Mouse (Mus musculus) CD4-positive, CD25-positive, alpha-beta regulatory T cell, adult 9 weeks (primary cell): ENCODE data around the gene Sit1. TPM values are rescaled to one million over a fixed set of nuclear protein-coding genes. Genes with fewer than 3 reads are reported as not detected.

Source experiments
- polyA plus RNA-seq: library from polyadenylated mRNA; unstranded; fragments of 100-300 nt; shearing (Covaris generic); gene quantifications from one replicate; pipeline ENCODE4 v1.2.1, GENCODE M21; 2017

The Sit1 gene
- polyA plus RNA-seq, result 209 TPM

DNA sequence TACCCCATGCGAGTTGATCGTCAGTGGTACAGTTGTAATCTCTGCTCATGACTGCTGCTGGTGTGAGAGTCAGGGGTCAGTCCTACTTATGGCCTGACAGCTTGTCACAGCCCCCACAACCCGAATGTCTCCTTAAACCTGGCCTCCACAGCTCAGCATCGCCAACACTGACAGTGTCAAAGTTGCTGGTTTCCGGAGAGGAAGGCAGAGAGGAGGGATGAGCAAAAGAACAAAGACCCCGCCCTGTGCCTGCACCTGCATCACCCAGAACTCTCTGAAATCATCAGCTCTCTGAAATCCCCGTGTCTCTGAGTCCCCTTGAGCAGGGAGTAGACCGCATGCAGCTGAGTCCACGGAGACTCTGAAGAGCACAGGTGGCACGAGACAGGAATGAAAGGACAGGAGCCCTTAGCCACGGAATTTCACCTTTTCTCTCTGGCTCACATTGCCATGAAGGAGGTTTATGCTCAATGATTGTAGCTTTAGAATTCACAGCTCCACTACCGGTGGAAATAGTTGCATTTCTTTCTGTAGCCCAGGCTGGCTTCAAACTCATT is at the start of gene Sit1:
Sit1 (minus strand) TSS at position 200 of the 557 bp plus-strand sequence.

DNA sequence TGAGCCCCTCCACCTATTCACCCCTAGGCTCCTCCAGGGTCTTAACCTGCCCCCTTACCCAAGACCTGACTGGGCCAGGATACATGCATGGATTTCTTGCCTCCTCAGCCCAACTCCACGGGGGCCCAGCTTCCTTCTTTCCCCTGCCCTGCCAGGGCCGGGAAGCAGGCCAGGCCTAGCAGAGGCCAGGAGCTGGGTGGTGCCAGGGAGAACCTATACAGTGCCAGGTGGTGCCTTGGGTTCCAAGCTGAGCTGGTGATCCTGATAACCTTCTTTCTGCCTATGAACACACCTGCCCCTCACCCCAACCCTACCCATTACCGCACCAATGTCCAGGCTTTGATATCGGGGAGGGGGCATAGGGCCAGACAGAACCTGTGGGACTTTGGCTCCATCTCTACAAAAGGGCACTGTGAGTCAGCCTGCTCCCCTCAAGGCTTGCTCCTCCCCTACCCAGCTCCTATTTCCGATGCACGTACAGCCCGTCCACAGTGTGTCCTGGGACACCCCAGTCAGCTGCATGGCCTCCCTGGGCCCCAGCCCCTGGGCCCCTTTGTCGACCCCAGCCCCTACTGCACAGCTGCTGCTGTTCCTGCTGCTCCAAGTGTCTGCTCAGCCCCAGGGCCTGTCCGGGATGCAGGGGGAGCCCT is 23.1 kb upstream of the Sit1 start, which contains the start of gene Car9:
Car9 (plus strand) TSS at position 431 of the 650 bp plus-strand sequence.

DNA sequence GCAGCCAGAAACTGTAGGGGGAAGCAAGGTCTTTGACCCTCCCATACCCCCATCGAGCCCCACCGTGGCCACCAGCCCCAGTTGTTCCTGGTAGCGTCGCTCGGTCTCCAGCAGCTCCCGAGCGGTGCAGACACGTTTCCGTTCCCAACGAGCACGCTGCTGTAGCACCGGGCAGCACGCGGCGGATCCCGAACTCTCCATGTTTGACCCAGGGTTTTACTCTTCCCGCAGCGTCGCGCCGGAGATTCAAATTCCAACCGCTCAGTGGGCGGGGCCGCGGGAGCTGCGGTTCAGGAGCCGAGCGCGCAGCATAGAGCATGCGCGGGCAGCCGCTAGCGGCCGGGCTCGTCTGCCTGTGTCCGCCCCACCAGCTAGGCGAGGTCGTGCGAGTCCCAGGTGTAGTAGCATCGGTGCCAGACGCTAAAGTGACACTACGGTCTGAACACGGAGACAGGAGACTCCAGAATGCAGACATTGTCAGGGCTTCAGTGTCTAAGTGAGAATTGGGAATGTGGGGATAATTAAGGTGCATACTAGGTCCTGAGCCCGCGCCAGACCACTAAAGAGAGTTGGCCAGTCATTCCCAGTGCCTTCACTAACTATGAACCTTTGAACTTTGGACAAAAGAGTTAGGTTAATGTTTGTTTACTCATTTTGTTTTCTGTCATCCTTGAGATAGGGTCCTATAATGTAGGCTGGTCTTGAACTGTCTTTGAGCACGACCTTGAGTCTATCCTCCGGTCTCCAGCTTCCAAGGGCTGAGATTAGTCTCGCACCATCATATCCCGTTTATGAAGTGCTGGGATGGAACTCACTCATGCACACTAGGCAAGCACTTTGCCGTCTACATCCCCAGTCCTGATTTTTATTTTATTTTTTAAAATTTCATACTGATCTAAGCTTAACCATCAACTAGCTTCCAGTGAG is 16.1 kb upstream of the Sit1 start, which contains the start of gene Arhgef39:
Arhgef39 (minus strand) TSS at position 289 of the 927 bp plus-strand sequence.

DNA sequence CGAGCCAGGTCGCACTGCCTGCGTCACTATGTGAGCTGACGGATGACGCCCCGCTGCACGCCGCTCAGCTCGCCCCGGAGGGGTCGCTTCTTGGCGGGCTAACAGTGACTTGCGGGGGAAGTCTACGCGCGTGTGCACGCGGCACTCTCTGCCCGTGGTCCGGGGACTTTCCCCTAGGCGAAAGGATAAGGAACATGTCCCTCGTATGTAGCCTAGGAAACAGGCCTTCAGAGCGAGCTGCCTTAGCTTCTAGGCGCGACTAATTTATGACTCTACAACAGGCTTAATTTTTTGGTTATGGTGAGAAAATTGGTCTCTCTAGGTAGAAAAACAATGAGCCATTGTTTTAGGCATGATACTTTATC is 9.3 kb upstream of the Sit1 start, which contains the start of gene Ccdc107:
Ccdc107 (plus strand) TSS at position 80 of the 365 bp plus-strand sequence.

DNA sequence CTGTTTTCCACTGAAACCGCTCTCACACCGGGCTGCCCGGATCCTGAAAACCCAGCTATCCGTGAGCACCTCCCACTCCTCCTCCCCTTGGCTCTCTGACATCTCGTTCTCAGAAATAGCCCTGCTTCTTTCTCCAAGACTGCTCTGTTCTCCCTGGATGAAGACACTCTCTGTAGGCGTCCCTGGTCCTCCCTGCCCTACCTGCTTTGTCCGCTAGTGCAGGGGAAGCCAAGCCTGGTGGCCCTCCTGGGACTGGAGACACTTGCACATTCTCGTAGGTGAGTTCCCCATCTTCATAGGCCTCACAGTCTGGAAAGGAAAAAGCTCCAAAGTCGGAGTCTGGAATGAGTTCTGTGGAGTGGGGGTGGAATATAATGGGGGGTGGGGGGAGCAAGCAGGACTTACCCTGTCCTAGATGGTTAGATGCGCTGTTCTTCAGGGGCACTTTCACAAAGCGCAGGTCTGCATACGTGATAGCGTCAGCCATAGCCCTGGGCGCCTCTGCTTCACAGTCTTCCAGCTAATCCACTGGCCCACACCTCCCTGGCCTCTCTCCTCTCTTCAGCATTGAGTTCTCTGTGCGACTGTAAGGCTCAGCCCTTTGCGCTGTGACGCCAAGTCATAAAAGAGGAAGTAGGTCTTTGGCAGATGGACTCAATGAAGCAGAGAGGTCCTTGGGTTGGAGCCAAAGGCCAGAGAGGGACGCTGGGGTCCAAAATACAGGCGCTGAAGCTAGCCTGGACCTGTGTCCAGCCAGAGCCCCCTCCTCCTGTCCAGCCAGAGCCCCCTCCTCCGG is 29.3 kb downstream of the Sit1 start, which contains the start of gene Cd72:
Cd72 (minus strand) TSS at position 588 of the 796 bp plus-strand sequence.

DNA sequence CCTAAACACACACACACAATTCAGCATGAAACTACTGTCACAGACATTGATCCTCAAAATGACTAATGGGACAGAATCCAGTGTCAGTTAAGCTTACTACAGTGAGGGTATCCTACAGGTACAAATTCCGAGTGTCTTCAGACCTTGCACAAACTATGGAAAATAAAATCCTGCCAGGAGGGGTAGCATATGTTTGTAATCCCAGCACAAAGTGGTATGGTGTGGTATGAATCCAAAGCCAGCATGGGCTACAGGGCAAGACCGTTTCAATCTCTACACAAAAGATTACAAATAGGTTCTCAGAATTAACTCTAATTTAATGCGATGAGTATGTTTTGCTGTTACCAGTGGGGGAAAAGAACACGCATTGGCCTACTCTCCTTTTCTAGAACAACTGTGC is 41.9 kb downstream of the Sit1 start, which contains the start of gene Tesk1:
Tesk1 (plus strand) TSS at position 301 of the 400 bp plus-strand sequence.

Other genes with a start within 250 kb of the Sit1 start
- not detected for gene Atp8b5, start 216.6 kb downstream of the Sit1 start, polyA plus RNA-seq
- gene Rusc2, start 101.8 kb downstream of the Sit1 start, polyA plus RNA-seq, result not detected
- gene Fam166b, start 54.6 kb downstream of the Sit1 start, polyA plus RNA-seq, result not detected
- gene Tesk1, start 41.8 kb downstream of the Sit1 start, polyA plus RNA-seq, result 0.91 TPM
- gene Cd72, start 29.1 kb downstream of the Sit1 start, polyA plus RNA-seq, result 65.7 TPM
- 87.3 TPM for gene Ccdc107, start 9.2 kb upstream of the Sit1 start, polyA plus RNA-seq
- gene Arhgef39, start 16.0 kb upstream of the Sit1 start, polyA plus RNA-seq, result 5.8 TPM
- 1.0 TPM for gene Car9, start 23.2 kb upstream of the Sit1 start, polyA plus RNA-seq
- gene Tpm2, start 40.0 kb upstream of the Sit1 start, polyA plus RNA-seq, result not detected
- 99.6 TPM for gene Creb3, start 78.6 kb upstream of the Sit1 start, polyA plus RNA-seq
- 315 TPM for gene Tln1, start 79.0 kb upstream of the Sit1 start, polyA plus RNA-seq
- gene Rgp1, start 95.0 kb upstream of the Sit1 start, polyA plus RNA-seq, result 32.3 TPM
- gene Gba2, start 95.1 kb upstream of the Sit1 start, polyA plus RNA-seq, result 20.9 TPM
- gene Msmp, start 100.8 kb upstream of the Sit1 start, polyA plus RNA-seq, result 3.6 TPM
- not detected for gene Npr2, start 148.2 kb upstream of the Sit1 start, polyA plus RNA-seq
- 0.32 TPM for gene Spag8, start 169.9 kb upstream of the Sit1 start, polyA plus RNA-seq
- gene Hint2, start 172.7 kb upstream of the Sit1 start, polyA plus RNA-seq, result 79.5 TPM
- 0.99 TPM for gene Tmem8b, start 185.2 kb upstream of the Sit1 start, polyA plus RNA-seq
- 1.7 TPM for gene Fam221b, start 185.4 kb upstream of the Sit1 start, polyA plus RNA-seq
- not detected for gene Olfr70, start 217.1 kb upstream of the Sit1 start, polyA plus RNA-seq
- not detected for gene Olfr71, start 226.5 kb upstream of the Sit1 start, polyA plus RNA-seq
- not detected for gene Hrct1, start 243.5 kb upstream of the Sit1 start, polyA plus RNA-seq
- gene Spaar, start 246.3 kb upstream of the Sit1 start, polyA plus RNA-seq, result not detected